Mouse (Mus musculus) induced T-regulatory cell, adult 2 months (primary cell): ENCODE measurements at regions not wholly inside any gene's neighbourhood (a gene's known extent, or its start where the extent isn't known, plus 50 kb on each side); places are given as distances from the start of the nearest gene placed in this dataset.

Experiments
- DNase-seq: peaks from one replicate; pipeline ENCODE4 v3.0.0-alpha.2; 2012; ENCODE audit warnings: low read depth

- no peak for DNase-seq
Measured at GRCm38 (mm10) chr11:63758313-63758712, 163.8 kb downstream of the Hs3st3b1 start.

DNA sequence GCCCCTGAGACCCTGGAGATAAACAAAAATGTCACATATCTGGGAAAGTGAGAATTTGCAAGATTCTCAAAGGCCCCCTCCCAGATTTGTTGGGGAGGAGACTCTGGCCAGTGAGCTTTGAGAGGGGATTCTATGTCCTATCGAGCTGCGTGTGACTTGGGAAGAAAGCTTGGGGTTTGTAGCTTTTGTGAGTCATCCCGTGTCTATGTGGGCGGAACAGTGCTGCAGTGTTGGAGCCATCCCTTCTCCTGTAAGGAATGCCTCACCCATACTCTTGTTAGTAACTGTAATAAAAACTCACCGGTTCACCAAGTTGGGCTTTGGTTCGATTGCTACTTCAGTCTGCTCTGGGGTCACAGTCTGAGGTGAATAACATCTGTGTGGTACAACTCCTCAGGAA, 160.5 kb downstream of the Hs3st3b1 start:
- no peak for DNase-seq

DNA sequence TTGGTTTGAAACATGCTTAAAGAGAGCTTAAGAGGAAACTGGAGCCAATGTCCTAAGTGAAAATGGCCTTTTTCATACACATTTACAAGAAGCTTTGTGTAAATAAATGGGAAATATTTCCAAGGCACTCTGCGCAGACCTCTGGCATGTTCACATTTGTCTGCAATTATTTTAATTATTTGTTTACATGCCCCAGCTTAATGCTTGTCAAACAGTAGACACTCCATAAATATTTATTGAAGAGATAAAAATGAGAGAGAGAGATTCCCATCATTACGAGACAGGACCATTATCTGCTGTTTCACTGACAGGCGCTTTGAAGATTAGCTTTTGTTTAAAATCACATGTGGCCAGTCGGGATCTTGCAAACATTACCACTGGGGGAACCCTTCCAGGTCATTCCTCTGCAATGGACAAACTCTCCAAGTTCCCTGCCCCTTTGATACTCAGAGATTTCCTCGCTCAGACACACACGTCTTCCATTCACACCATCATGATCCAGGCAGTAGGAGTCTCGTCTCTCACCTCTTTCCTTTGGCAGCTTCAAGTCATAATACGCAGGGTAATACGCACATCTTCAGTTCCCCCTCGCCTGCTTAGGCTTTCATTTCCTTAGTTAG, 154.3 kb downstream of the Hs3st3b1 start:
- no peak for DNase-seq

DNA sequence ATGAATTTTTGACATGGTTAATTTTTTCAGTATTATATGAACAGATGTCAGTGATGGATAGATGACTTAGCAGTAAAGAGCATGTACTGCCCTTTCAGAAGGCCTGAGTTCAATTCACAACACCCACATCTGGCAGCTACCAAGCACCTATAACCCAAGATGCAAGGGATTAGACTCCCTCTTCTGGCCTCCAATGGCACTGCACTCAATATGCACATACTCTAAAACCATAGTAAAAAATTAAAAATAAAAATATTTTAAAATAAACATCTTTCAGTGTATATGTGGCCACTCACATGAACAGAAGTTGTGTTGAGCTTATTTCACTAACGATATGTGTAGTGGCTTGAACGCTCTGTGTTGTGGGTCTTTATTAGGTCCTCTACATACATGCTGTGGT, 152.4 kb downstream of the Hs3st3b1 start:
- DNase-seq: no peak

DNA sequence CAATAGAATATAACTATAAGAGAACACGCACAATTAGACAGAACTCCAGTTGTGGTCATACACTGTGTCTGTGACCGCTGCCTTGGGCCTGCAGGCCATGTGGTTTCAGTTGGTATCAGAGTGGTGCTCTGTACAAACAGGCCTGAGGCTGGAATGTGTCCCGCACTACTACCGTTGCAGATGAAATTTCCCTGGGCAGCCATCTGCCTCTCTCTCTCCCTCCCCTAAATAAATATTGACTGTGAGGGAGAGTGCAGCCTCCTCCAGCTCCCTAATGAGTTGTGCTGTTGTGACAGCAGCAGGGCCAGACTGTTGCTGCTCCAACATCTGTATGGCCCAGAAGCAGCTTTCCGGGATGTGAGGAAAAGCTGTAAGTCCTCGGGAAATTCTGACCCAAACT, 146.7 kb downstream of the Hs3st3b1 start:
- DNase-seq: no peak

GRCm38 (mm10) chr11:63779371-63779770, 142.7 kb downstream of the Hs3st3b1 start:
- DNase-seq: no peak

- DNase-seq: no peak
Measured at GRCm38 (mm10) chr11:63781967-63782915, 139.8 kb downstream of the Hs3st3b1 start.

- DNase-seq: no peak
Measured at GRCm38 (mm10) chr11:63785281-63785886, 136.7 kb downstream of the Hs3st3b1 start.

DNA sequence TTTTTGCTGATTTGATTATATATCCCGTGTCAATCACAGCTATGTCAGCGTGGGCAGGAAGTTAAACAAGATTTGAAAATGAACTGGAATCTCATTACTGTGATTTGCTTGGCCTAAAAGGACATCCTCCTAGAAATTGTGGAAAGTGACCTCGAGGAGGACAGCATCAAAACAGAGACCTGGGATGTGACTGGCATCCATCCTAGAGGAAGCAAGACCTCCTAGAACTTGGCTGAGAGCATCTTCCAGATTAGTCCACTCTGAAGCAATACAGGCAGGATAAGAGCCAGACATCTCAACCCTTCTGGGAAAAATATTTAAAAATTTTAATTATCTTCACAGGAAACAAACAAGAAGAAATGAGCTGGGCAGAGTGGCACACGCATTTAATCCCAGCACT, 136.1 kb downstream of the Hs3st3b1 start:
- DNase-seq: no peak

DNA sequence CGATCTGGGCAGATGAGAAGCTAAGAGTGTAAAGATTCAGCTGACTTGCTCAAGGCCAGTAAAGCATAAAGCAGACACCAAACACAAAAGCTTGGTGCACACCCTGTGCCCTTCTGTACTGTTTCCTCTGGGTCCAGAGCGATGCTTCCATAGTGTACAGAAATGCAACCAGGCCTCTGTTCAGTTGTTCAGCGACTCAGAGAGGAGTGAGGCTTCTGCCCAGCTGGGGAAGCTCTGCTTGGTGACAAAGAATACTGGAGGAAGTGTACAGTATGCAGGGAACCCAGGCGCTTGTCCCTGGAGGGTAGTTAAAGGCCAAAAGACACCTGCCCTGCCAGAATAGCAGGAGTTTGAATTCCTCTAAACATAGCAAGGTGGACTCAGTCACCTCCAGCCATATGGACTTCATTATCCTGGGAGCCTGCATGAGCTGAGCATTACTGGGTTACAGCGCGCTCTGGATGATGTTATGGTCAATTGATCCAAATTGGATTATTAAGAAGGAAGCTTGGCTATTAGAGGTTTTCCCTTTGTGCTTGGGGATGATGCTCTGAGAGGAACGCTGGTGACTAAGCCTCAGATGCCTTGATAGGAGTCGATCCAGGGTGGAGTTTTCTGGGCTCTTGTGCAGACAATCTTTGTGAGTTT, 132.5 kb downstream of the Hs3st3b1 start:
- DNase-seq: no peak

DNA sequence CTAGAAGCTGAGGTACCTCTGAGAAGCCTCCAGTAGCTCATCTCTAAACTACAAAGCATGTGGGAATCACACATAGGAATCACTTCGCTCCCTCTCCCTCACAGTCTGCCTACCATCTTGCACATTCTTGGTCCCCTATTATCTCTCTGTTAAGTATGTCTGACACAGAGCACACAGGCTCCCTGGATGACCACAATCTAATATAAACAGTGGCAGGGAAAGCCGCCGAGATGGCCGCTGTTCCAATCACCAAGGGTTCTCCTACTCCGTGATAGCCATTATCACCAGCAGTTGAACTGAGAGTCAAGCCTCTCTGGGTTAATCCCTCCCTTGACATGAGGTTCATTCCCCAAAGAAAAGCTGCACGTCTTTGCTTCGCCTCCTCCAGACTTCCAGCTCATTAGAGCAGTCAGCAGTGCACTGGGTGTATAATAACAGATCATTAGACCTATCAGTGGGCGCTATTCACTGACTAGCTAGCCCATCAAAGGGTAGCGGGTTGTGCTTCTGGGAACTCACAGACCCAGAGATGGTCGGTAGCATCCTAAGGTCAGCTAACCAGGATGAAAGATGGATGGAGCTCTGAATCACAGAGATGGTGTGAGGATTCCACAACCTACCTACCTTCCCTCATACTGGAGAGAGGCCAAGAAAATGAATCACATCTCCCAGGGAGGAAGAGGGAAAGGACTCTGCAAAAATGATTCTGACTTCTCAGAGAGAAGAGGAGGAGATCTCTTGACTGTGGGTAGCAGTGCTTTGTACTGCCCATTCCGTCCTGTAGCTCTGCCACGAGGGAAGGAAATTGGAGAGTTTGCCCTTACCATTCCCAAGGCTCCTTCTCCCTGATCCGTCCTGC, 130.9 kb downstream of the Hs3st3b1 start:
- no peak for DNase-seq

DNA sequence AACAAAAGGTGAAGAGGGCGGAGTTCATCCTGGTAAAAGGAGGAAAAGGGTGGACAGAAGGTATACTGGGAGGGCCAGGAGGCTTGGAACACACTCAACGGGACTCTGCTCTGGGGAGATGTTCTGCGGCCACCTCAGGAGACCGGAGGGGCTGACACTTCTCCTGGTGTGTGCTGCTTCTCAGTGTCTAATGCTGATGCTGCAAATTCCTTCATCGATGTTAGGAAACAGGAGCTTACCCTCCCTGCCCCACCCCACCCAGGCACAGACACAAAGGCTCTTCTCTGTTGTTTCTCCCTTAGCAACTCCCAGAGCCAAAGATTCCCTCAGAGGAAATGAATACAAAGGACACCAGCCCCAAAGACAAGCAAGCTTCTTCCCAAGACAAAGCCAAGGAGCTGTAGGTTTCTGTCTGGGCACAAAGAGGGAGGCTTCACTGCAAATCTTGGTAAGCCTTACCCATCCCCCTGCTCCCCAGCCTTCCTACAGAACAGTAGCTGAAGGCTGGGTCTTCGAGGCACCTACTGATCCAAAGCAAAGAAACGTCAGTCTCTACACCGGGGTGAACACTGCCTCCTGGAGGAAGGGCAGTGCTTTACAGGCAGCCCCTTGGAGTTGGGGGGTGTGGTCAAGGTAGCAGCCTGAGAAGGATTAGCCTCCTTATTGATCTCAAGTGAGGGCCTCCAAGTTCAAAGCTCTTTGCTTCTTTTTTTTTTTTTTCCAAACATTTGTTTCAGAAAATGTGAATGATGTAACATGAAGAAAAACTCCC, 128.2 kb downstream of the Hs3st3b1 start:
- DNase-seq: no peak

DNA sequence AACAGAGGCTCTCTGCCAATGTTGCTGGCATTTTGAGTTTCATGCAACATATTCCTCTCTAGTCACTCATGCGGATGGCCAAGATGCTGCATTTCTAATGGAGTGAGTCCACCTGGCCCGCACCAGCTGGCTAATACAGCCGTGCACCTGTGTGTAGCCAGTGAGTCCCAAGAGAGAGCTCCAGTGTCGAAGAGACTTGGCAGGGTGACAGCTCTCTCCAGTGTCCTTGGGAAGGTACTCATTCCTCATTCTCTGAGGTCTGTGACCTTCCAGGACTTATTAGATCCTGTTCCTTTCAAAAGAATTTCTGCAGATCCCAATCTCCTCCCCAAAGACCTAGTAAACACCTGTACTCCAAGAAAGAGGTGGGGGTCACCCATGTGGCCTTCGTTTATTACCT, 109.9 kb downstream of the Hs3st3b1 start:
- DNase-seq: no peak

- DNase-seq: no peak
Measured at GRCm38 (mm10) chr11:63822847-63823246, 99.2 kb downstream of the Hs3st3b1 start.

DNA sequence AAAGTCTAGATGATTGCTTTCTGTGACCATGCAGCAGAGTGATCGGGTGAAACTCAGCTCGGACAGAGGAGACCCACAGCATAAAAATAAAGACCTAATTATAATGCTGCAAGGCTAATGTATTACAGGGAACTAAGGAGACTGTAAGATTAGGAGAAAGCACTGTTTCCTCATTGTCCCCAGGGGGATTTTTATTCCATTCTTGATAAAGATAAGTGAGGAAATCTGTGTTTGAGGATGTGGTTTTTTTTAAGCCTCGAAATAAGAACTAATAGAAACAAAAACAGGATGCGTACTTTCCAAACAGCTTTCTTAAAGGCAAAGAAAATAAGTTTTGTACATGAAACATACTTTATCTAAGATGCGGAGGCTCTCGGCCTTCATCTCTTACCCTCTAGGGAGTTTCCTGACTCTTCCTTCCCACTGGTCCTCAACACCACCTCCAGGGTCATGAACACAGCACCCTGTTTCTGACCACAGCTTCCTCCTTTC, 94.8 kb downstream of the Hs3st3b1 start:
- DNase-seq: no peak

DNA sequence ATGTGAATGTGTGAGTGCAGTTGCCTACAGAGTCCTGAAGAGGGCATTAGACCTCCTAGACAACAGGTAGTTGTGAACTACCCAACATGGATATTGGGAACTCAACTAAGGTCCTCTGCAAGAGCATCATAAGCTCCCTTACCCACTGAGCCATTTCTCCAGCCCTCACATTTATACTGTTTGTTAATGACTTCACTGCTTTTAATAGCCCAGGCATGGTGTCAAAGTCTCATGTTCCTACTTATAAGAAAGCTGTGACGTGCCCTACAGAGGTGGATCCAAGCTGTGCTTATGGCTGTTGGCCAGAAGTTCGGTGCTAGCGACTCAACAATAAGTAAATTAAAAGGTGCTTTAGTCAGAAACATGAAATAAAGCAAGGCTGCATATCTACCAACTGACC, 88.6 kb downstream of the Hs3st3b1 start:
- no peak for DNase-seq

- no peak for DNase-seq
Measured at GRCm38 (mm10) chr11:63834140-63834539, 88.0 kb downstream of the Hs3st3b1 start.

DNA sequence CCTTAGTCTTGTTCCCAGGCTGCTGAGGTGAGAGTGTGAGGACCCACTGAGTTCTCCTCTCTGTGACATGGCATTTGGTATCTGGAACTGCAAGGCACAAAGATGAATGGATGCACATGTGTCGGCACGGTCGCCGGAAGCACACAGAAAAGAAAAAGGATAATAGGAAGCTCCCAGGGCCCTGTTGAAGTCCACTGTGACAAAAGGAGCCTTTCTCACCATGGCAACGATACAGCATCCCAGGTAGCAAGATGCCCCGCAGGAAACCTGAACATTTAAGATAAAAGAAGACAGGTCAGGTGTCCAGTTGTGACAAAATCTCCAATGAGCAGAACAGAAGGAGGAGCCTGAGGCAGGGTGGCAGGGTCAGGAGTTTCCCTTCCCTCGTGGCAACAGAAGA, 87.5 kb downstream of the Hs3st3b1 start:
- DNase-seq: no peak
